Mouse (Mus musculus): ENCODE data around the gene Mdfi.

DNA sequence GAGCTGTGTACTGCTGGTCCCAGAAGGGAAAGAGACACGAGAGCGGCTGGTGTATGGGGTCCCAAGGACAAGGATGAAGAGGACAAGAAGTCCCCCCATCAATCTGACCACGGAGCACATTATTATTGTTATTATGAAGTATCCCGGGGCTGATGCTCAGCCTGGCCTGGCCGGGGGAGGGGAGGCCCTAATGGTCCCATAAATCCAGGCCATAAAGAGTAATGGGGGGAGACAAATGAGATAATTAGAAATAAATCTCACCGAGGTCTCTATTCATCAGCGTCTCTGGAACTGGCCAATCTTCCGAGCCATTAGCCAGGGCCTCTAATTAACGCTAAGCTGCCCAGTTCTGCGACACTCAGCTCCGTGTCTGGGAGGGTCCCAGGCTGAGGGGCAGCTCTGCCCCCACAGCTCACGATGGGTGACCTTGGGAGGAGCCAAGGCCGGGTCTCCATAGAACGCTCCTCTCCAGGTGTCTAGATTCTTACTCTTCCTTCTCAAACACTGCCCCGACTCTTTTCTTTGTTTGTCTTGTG is 23.2 kb downstream of the Mdfi start:
- no peak for TF ChIP-seq GATA1 (IDR thresholded peaks at IDR 0.05; ENCODE audit: borderline replicate concordance, low read length)
- TF ChIP-seq FLI1 (IDR thresholded peaks at IDR 0.05; ENCODE audit: low read length) = no peak

All from megakaryocyte, embryonic 14.5 days (primary cell).